Mouse (Mus musculus) erythroblast, embryonic 14.5 days (primary cell): ENCODE data around the gene Nav2.

Source experiments
- GATA1 ChIP-seq: IDR thresholded peaks from 2 replicates; pipeline ENCODE4 v1.6.1; 2012; ENCODE audit warnings: low read length, inconsistent platforms, mixed read lengths
- TAL1 ChIP-seq: IDR thresholded peaks from 3 replicates; pipeline ENCODE4 v1.6.1; 2012; ENCODE audit warnings: low read length, inconsistent platforms, mixed read lengths

DNA sequence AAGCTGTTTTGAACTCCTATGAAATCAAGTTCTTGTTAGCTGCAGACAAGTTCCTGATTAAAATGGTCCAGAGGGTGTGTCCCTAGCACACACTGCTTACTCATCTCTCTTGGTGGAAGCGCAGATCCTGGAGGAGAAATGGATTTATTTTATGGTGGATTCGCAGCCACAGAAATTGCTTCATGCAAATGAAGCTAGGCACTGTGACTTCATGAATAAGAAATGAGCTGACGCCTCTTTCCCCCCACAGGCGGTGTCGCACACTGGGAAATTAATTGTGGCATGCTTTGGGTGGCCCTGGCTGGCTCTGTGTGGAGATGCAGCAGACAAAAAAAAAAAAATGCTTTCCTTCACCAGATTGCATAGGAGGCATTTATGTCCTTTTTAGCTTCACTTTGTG lies 170.4 kb downstream of the Nav2 start:
- TF ChIP-seq GATA1: no peak
- TF ChIP-seq TAL1: no peak
